Mouse (Mus musculus) lung, postnatal 0 days (tissue): ENCODE data around the gene Itga9. TPM values are rescaled to one million over a fixed set of nuclear protein-coding genes. Genes with fewer than 3 reads are reported as not detected.

ENCODE experiments used
- ATAC-seq: fragments of 200-750 bp; cut with Nextera tagmentation; 2 replicates; pipeline ENCODE4 v1.8.0; 2017; ENCODE audit warnings: moderate library complexity
- DNase-seq: peaks from one replicate; pipeline ENCODE4 v3.0.0-alpha.2; 2016; ENCODE audit warnings: low spot score
- H3K27ac ChIP-seq: fragments of 300-500 bp; sonication (generic); 2 replicates; pipeline ENCODE4 v1.5.1; 2014; ENCODE audit warnings: antibody characterized with exemption, mild to moderate bottlenecking, low read length, mixed read lengths
- H3K27me3 ChIP-seq: fragments of 300-500 bp; sonication (generic); replicated peaks from 2 replicates; pipeline ENCODE4 v1.6.1; 2014; ENCODE audit warnings: low read length, mixed read lengths; ENCODE audit not compliant: insufficient read depth
- H3K36me3 ChIP-seq: fragments of 300-500 bp; sonication (generic); 2 replicates; pipeline ENCODE4 v1.6.1; 2014; ENCODE audit warnings: low read length, mixed read lengths; ENCODE audit not compliant: insufficient read depth
- H3K4me1 ChIP-seq: fragments of 300-500 bp; sonication (generic); 2 replicates; pipeline ENCODE4 v1.6.1; 2014; ENCODE audit warnings: antibody characterized with exemption, low read depth, low read length, mixed read lengths; ENCODE audit not compliant: insufficient read depth
- H3K4me2 ChIP-seq: fragments of 300-500 bp; sonication (generic); replicated peaks from 2 replicates; pipeline ENCODE4 v1.6.1; 2014; ENCODE audit warnings: low read depth, mild to moderate bottlenecking, low read length, moderate library complexity, mixed read lengths
- H3K4me3 ChIP-seq: fragments of 300-500 bp; sonication (generic); 2 replicates; pipeline ENCODE4 v1.5.1; 2014; ENCODE audit warnings: low read depth, low read length
- H3K9ac ChIP-seq: fragments of 300-500 bp; sonication (generic); replicated peaks from 2 replicates; pipeline ENCODE4 v1.6.1; 2014; ENCODE audit warnings: low read depth, mild to moderate bottlenecking
- H3K9me3 ChIP-seq: fragments of 300-500 bp; sonication (generic); 2 replicates; pipeline ENCODE4 v1.6.1; 2016; ENCODE audit warnings: low read length, mixed read lengths
- CTCF ChIP-seq: IDR thresholded peaks from 2 replicates; pipeline ENCODE4 v1.5.1; 2016; ENCODE audit warnings: antibody characterized with exemption, mild to moderate bottlenecking
- EP300 ChIP-seq: IDR thresholded peaks from 2 replicates; pipeline ENCODE4 v1.6.1; 2016; ENCODE audit warnings: antibody characterized with exemption, mild to moderate bottlenecking, control low read depth
- WGBS: fragments of 180-500 bp; shearing (Covaris S2); extraction: QIAGEN DNeasy Blood & Tissue Kit; methylation state at CpG from one replicate; pipeline ENCODE4 v1.1.7; 2014; 5-methylcytosine and 5-hydroxymethylcytosine counted together
- polyA plus RNA-seq: library from polyadenylated mRNA; unstranded; fragments of >200 nt; fragmentation: Nextera tagmentation; extraction: Ambion mirVana; gene quantifications from 2 replicates; pipeline ENCODE4 v1.2.1, GENCODE M21; 2015

Gene Itga9
- polyA plus RNA-seq, 1 experiment from 2014 or later = 24.2 TPM

DNA sequence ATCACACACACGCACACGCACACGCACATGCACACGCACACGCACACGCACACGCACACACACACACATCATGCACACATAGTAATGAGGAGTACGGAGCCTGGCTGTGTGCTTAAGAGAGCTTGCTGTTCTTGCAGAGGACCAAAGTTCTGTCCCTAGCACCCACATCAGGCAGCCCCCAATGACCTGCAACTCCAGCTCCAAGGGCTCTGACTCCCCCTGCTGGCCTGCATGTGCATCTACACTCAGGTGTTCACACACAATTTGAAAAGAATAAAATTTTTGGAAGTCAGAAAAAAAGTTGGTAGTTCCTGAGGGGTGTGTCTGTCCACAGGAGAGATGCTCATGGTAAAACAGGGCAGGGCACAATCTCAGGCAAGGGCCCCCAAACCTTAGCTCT, 209.1 kb downstream of the Itga9 start:
- no peak overlapping the region for H3K4me2 ChIP-seq
- no peaks in the 10 kb centered on the region for H3K9me3 ChIP-seq
- 100% methylated on average over 8 of the region's 8 CpGs for WGBS
- no peak overlapping the region for H3K4me3 ChIP-seq
- ATAC-seq (no peak), DNase-seq (no peak)
- no peak overlapping the region for H3K9ac ChIP-seq
- no peaks in the 10 kb centered on the region for H3K36me3 ChIP-seq
- H3K27ac ChIP-seq = no peak overlapping the region
- no peaks in the 10 kb centered on the region for H3K4me1 ChIP-seq
- no peaks in the 10 kb centered on the region for H3K27me3 ChIP-seq
- TF ChIP-seq CTCF (peak; percentile 53), EP300 (no peak)

DNA sequence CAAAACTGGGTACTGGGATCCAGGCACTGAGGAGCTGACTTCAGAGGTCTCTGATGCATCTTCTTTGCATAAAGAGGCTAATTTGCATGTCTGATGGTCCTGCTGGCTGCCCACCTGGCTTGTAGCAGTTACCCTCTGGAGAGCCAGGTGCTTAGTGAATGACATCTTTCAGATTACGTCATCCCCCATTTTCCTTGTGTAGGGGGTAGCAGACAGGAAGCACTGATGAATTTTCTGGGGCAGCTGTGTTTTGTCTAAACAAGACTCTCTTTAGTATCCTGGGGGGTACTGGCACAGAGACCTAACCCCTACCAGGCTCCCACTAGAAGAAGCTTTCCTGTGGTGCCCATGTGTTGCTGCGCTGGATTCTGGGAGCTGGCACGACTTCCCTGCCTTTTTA, 212.0 kb downstream of the Itga9 start:
- no peaks in the 10 kb centered on the region for H3K36me3 ChIP-seq
- H3K4me2 ChIP-seq = no peak overlapping the region
- H3K4me3 ChIP-seq = no peak overlapping the region

GRCm38 (mm10) chr9:118821220-118822185, 215.0 kb downstream of the Itga9 start:
- WGBS = 41% methylated on average over 21 of the region's 21 CpGs
- H3K9me3 ChIP-seq = no peaks in the 10 kb centered on the region
- H3K4me3 ChIP-seq = no peak overlapping the region
- peak; percentile 17 for DNase-seq
- no peak overlapping the region for H3K4me2 ChIP-seq
- peak; percentile 28; the same call in 1 of the 2 replicates for ATAC-seq
- TF ChIP-seq EP300 (no peak), CTCF (no peak)
- H3K4me1 ChIP-seq = no peaks in the 10 kb centered on the region
- no peaks in the 10 kb centered on the region for H3K36me3 ChIP-seq
- no peak overlapping the region for H3K27ac ChIP-seq
- H3K27me3 ChIP-seq = no peaks in the 10 kb centered on the region
- H3K9ac ChIP-seq = no peak overlapping the region

More for the DNA sequence above, 212.0 kb downstream of the Itga9 start:
- H3K27ac ChIP-seq = no peak overlapping the region
- 59% methylated on average over 3 of the region's 3 CpGs for WGBS
- no peak overlapping the region for H3K9ac ChIP-seq
- no peaks in the 10 kb centered on the region for H3K4me1 ChIP-seq
- ATAC-seq (no peak), DNase-seq (no peak)
- no peaks in the 10 kb centered on the region for H3K9me3 ChIP-seq
- H3K27me3 ChIP-seq = no peaks in the 10 kb centered on the region
- no peak for TF ChIP-seq CTCF
- no peak for TF ChIP-seq EP300

- Histone ChIP-seq H3K9ac (no peak overlapping the region), H3K4me1 (no peaks in the 10 kb centered on the region), H3K27ac (no peak overlapping the region), H3K4me3 (no peak overlapping the region), H3K27me3 (no peaks in the 10 kb centered on the region), H3K9me3 (no peaks in the 10 kb centered on the region), H3K36me3 (no peaks in the 10 kb centered on the region), H3K4me2 (no peak overlapping the region)
- TF ChIP-seq CTCF (no peak), EP300 (no peak)
- no peak; the same call in 1 of the 2 replicates for ATAC-seq
- WGBS = 50% methylated on average over 3 of the region's 3 CpGs
- no peak for DNase-seq
Observed at GRCm38 (mm10) chr9:118822186-118822555, 215.7 kb downstream of the Itga9 start.

DNA sequence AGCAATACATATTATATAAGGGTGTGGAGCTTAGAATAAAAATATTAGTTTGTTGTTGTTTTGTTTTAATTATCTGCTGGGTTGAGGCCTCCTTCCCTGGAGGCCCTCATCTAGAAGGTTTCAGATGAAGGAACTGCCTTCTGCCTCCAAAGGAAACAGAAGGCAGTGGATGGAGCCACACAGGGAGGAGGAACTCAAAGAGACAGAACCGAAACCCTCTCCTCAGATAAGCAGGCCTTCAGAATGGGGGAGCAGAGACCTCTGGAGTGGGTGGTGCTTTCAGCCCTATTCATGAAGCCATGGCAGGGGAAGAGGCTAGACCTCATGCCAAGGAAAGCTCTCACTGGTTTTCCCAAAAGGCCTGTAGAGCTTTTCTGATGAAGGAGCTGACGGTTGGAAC, 216.1 kb downstream of the Itga9 start:
- H3K9ac ChIP-seq = no peak overlapping the region
- H3K36me3 ChIP-seq = no peaks in the 10 kb centered on the region
- no peak overlapping the region for H3K4me2 ChIP-seq
- H3K27ac ChIP-seq = no peak overlapping the region
- H3K4me3 ChIP-seq = no peak overlapping the region
- TF ChIP-seq EP300 (no peak), CTCF (no peak)
- no peak for DNase-seq
- no peaks in the 10 kb centered on the region for H3K4me1 ChIP-seq
- 95% methylated on average over 2 of the region's 2 CpGs for WGBS
- no peaks in the 10 kb centered on the region for H3K9me3 ChIP-seq
- no peaks in the 10 kb centered on the region for H3K27me3 ChIP-seq
- no peak for ATAC-seq

GRCm38 (mm10) chr9:118831080-118831479, 224.6 kb downstream of the Itga9 start:
- Histone ChIP-seq H3K4me2 (no peak overlapping the region), H3K4me1 (peaks cover 6% of the 10 kb centered on the region), H3K9me3 (no peaks in the 10 kb centered on the region), H3K9ac (no peak overlapping the region), H3K27me3 (no peaks in the 10 kb centered on the region), H3K36me3 (no peaks in the 10 kb centered on the region), H3K4me3 (no peak overlapping the region), H3K27ac (no peak overlapping the region)
- DNase-seq (peak; percentile 75), ATAC-seq (peak; percentile 88)
- TF ChIP-seq CTCF = no peak
- TF ChIP-seq EP300 = 0 out of 2 replicates have a peak, but pooled peaks have one; percentile 5
- 18% methylated on average over 11 of the region's 11 CpGs for WGBS
